Mouse (Mus musculus): Measurements from ENCODE around the gene Gm7694.

The Gm7694 gene

DNA sequence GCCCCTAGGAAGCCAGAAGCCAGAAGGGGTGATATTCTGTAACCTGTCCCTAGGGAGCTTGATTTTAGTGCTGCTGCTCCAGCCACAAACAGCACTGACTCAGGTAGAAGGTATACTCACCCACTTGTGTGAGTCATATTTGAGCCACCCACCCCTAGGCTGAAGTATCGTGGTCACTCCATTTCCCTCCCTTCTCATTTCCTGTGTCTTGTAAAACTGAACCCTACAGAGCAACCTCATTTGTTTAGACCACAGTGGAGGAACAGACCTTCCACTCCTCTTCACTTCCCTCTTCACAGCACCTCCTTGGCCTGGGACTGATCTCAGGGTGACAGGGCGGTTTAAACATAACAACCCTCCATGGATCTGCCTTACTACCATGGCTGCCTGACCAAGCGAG is 29.1 kb downstream of the Gm7694 start, which contains the start of gene Sh2d1b1:
Gene Sh2d1b1 (plus strand): TSS at position 305 of the 400 bp plus-strand sequence.
- no peak for DNase-seq

DNA sequence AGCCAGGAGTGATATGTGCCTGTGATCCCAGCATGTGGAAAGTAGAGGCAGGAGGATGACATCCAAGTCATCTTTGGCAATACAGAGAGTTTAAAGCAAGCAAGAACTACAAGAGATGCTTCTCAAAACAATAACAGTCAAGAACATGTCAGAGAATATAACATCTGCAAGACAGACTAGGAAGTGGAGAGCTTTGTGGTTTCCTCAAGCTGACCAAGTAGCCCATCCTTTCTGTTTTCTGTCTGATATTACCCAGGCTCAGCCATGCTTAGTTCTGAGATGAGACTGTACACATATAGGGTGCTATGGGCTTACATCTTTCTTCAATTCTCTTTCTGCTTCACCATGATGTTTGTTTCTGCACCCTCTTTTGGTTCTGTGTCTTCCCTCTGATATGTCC is 32.9 kb downstream of the Gm7694 start:
- DNase-seq = no peak

DNA sequence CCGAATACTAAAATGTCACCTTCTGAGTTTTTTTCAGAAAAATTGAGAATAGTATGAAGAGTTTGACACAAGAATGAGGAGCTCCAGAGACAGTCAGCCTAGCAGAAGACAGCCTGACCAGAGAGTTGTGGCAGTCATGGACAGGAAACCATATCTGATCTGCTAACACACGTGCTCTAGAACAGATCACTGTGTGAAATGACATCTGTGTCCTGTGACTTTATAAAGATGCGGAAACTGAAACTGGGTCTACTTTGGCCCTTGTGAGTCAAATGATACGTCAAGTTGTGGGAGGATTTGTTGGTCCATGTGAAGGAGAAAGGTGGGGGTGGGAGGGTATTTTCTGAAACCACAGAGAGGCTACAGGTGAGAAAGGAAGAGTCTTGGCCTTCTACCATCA is 35.4 kb downstream of the Gm7694 start:
- no peak for DNase-seq

DNA sequence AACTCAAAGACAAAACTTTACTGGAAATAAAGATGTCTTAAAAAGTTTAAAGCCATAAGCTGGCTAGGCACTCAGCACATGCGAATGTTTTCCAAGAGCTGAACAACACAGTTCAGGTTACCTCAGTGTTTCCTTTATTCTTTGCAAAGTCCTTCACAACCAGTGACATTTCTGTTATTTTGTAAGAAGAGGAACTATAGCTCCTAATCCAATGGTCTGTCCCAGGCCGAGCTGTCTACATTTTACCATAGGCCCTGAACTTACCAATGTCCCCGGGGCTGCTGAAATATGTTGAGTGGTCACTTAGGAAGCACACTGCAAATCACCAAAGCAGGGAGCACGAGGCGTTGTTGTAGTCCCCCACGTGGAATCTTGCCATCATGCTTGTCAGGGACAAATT is 35.9 kb downstream of the Gm7694 start:
- no peak for DNase-seq

DNA sequence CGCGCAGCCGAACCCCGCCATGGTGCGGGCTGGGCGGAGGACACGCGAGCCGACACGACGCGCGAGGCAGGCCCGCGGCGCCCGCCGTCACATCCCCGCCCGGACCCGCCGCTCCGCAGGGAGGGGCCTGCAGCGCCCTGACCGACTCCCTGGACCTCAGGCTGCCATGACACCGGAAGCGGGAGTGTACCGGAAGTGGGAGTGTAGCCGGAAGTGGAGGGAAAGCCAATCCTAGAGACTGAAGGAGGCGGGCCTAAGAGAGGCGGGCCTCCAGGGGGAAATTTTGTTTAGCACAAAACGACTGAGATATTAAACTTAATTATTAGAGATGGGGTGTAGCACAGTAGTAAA is 50.6 kb downstream of the Gm7694 start:
- peak; percentile 80 for DNase-seq

DNA sequence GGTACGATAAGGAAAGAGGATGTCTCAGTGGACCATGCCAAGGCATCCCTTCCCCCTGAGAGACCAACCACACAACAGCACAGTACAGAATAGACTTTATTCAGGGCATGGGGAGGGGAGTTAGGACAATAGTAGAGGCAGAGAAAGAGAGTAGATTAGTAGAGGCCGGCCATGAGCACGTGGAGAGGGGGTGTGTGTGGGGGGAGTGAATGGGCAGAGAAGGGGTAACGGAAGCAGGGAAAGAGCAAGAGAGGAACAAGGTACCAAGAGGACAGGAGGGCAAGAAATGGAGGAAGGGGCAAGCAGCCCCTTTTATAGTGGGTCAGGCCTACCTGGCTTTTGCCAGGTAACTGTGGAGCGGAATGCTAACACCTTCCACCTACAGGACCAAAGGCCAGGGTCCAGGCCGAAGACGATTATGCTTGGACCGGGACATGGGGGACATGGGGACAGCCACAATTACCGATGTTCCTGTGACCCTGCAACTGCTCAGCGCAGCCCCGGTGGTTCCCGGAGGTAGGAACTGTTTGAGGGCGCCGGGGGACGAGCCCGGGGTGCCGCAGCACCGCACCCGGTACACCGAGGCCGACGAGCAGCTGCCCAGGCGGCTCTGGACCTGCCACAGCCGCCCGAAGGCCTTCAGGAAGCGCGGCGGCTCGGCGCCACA is 51.1 kb downstream of the Gm7694 start:
- peak; percentile 28 for DNase-seq

All from thymus, postnatal 14 days (tissue).